Mouse (Mus musculus) gastrocnemius, adult 8-10 months (tissue): ENCODE data around the gene Gm42906. TPM values are rescaled to one million over a fixed set of nuclear protein-coding genes. Genes with fewer than 3 reads are reported as not detected.

ENCODE experiments used
- DNase-seq, 2 experiments: peaks; one replicate each; pipeline ENCODE4 v3.0.0; 2022; ENCODE audit warnings: low spot score in 2 of 2
- total RNA-seq, 4 experiments: library from RNA; stranded (reverse); gene quantifications; 2 replicates each; pipeline ENCODE4 v1.2.4; 2022

The Gm42906 gene
- total RNA-seq, 4 experiments from 2014 or later = 1.4 to 1.7 TPM; not detected in 2

DNA sequence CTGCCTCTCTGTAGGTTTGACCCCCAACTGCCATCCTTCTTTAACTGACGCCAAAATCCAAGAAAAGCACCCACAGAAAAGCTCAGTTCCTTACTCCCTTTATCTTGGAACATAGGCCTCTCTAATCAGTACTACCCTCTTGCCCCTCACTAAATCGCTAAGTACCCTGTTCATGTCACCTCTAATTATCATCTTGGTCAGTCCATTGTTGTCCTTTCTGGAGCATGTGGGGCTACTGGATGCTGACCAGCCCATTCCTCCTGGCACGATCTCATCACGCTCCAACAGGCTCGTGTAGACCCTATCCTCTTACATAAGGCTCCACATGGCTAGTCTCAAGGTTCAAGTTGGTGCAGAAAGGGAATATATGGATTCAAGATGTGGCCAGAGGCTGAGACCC, 191.6 kb downstream of the Gm42906 start:
- no peak for DNase-seq

DNA sequence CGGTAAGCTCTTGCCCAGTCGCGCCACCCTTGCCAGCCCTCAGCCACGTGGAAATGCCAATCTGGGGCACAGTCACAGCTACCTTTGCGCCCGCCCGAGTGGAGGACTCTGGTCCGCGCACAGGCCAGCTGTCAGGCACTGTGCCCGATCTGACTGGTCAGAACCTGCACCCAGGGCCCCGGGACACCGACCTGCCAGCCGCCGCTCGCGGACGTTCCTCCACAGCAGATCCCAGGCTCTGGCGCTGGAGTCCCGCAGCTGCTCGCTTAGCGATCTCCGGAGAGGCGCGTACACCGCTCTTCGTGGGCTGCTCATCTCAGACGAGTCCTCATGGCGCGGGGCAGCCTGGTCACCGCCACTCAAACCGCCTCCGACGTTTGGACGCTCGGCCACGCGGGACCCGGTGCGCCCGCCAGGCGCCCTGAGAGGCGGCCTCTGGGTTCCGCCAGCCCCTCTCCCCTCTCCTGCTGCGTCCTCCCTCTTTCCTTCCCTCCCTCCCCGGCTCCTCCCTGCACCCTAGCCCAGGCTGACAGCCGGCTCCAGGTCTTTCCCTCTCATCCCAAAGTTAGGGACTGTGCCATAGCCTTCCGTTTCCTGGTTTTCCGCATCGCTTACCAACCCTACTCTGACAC, 194.4 kb downstream of the Gm42906 start, which contains the start of gene Stard13:
Gene Stard13 (minus strand): TSS at position 437 of the 632 bp plus-strand sequence.
- peak; percentile 17 to 35 for DNase-seq

DNA sequence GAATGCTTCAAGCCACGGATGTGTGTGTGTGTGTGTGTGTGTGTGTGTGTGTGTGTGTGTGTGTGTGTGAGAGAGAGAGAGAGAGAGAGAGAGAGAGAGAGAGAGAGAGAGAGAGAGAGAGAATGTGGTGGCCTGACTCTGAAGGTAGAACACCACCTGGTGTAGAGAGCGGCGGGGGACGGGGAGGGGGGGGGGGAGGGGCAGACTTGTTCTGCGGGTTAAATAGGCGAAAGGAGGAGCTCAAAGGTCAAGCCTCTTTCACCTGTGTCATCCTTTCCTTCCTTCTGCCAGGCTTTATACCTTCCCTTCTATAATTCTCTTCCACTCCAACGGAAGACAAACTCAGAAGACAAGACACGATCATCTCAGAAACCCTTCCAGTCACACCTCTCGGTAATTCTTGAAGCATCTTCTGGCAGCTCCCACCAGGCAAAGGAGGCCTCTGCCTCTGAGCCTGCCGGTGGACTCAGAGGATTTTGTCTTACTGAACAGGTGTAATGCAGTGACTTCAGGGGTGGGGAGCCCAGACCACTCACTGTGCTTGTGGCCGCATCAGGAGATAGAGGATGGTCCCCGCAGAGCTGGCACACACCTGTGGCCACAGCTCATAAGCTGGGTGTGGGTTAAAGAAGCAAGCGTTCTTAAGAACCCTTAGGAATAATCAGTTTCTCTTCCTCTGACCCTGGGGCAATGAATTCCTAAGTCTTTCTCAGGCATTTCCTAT, 195.2 kb downstream of the Gm42906 start:
- no peak for DNase-seq

DNA sequence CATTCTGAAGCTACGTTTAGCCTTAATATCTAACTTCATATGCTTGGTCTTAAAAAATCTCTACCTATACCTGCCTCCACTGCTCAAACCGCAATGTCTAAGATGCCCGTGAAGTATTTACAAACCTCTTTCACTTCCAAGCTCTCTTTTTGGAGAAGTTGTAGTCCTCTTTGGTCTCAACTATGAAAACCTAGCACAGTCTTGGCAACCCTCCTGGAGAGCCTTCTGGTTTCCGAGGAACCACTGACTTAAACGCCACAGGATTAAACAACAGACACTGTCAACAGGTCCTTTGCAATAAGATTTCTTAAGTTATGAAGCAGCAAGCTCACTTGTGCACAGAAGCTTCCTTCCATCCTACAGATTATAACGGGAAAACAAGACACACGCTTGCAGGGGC, 196.1 kb downstream of the Gm42906 start:
- DNase-seq = no peak

DNA sequence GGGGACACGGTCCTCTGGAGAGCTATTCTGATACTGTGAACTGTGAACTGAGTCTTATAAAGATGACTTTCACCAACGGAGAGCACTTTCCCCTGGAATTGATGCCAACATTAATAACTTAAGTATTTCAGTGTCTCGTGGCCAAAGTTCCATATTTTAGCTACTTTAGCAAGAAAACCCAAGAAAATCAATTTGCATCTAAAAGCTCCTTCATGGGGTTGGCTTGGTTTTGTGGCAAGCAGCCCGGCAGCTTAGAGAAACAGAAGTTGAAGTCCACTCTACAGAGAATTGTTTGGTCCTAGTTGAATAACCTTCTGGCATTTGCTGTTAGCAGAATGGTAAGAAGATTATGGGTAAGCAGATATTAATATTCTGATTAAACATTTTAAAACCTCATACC, 196.6 kb downstream of the Gm42906 start:
- peak in 1 of 2 experiments; percentile 24 for DNase-seq

DNA sequence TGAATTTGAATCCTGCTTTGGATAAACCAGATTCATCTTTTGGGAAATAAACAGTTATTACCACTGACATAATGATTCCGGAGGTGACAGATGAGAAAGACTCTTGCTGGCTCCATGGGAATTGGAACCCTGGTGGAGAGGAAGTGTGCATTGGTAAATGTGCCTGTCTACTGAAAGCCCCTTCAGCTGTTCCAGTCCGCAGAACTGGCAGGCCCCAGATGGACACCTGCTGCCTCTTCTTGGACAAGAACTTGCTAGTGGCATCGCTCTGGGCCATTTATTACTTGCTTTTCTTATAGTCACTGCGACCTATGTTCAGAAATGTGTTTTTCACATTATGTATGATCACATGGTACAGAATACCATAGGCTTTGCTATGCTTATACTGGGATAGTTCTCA, 197.5 kb downstream of the Gm42906 start:
- no peak for DNase-seq

DNA sequence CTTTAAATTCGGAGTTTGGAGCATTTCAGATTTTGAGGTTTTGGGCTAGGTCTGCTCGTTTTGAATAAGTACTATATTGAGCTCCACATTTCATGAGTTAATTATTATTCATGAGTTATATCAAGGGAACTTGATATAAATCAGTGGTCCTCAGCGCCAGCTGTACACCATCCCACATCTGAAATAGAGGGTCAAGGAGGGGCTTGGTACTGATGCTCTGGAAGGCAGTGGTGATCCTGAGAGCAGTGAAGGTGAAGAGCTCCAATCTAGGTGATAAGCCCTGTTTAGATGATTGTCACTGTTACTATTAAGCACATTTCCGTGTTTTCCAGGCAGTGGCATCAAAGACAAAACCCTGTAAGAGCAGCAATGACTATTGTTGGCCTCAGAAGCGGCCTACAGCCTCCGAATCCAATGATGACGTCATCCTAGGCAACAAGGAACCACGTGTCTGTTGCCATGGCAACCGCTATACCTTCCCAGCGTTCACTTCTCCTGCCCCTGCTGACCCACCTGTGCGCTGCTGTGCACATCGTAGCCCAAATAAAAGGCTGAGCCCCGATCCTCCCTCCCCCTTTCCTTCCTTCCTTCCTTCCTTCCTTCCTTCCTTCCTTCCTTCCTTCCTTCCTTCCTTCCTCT, 199.5 kb downstream of the Gm42906 start:
- no peak for DNase-seq

DNA sequence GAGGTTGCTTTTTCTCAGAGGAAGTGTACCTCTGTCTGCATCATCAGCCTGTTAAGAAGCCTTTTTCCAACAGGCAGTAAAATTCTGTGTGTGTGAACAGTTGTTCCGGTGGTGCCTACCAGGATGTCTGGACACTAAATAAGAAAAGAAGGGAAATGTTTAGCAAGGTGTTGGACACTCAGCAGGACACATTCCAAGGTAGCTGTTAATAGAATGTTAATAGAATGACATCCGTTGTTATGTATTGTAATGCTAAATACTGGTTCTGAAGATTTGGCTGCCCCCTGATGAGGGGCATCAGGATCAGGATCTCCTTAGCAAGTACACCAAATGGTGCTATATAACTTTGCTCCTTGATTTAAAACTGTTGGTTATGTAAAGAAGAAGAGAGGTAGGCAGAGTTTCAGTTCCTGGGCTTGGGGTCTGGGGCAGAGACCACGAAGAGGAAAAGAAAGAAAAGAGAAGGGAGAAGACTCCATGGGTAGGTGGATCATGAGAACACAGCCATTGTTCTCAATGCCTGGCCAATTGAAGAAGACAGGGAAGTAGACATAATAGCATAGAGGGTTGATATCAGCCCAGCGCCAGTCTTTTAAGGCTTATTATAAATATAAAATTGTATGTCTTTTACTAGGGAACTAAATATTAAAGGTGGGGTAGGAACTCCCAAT, 204.1 kb downstream of the Gm42906 start:
- no peak for DNase-seq

DNA sequence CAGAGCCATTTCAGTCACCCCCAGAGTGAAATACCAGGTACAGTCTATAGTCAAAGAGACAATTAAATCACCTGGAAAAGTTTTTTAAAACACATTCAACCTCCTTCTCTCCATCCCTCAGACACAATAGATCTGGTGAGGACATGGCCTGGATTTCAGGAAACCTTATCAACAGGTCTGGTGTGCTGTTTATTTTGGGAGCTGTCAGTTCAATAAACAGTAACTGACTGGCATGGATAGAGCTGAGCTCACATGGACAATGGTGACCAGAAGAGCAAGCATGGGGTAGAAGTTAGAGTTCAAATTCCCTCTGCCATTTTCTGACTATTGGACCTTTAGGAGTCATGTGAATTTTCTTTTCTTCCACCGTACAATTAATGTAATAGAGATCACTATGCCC, 205.2 kb downstream of the Gm42906 start:
- no peak for DNase-seq

DNA sequence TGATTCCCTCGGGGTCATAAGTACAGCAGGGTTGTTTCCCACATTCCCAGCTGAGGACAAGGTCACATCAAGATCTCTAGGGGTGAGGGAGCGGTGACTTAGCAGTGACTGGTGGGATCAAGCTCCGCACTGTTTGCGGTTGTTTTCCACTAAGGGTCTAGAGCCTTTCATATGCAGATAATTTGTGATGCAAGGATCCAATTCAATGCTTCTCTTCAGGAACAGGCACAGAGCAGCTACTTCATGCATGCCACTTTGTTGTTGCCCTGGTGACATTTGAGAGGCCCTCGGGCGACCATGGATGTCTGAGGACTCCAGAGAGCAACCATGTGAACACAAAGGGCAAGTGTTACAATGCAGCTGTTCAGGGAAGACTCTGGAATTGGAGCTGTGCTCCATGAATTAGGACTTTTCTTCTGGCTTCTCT, 209.3 kb downstream of the Gm42906 start:
- DNase-seq = no peak

DNA sequence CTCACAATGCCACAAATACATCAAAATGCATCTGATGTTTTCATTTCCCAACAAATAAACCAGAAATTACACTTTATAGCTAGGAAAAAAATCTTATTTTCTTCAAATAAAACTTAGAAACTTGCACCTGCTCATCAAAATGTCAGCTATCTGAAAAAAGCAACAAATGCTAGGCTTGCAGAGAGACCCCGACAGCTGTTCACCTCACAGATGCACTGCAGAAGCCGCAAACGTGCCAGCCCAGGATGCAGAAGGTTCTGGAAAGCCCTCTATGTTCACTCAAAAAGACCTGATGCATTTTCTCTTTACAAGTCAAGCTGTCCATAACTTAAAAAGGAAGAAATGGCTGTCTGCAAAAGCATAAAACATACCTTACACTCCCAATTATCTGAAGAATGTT, 214.9 kb downstream of the Gm42906 start:
- no peak for DNase-seq

DNA sequence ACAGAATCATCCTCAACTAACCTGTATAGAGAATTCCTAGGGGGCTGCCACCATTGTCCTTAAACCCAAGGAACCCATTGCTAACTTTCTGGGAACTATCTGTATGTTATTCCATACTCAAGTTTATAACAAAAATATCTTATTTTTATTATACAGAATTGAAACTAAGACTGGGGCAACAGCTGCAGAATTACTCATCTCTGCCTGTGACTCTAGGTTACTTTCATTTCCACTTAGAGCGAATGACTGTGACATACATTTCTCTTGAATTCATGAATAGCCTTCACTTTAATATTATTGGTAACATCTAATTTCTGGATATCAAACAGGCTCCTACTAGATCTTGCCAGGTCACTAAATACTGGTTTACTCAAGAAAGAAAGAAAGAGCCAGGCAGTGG, 217.1 kb downstream of the Gm42906 start:
- no peak for DNase-seq

DNA sequence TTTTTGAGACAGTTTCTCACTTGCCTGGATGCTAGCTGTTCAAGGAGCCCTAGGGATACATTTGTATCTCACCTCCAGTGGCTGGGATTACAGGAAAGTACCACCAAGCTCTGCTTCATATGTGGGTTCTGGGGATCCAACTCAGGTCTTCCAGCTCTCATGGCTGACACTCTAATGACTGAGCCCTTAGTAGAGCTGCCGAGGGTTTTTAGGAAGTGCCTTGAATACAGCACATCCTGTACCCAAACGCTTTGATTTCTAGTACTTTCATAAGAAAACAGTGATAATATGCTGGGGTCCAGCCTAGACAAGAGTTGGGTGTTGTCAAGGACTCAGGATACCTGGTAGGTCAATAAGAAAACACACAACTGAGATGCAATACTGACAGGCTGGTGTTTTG, 217.9 kb downstream of the Gm42906 start:
- DNase-seq = no peak

DNA sequence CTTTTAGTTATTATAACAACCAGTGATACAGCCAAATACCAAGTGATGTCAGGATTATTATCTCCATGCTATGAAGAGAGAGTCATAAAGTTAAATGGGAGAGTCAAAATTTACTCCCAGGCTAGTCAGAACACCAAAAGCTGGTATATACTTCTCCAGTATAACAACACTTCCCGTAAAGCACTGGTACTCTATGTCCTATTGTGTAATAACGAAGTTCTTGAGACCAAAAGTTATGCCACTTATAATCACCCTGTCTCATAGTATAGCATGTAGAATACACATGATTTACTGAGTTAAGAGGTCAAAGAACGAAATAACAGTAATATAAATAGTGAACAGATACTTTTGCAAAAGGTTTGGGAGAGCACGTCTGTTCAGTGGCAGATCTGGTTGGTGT, 222.9 kb downstream of the Gm42906 start:
- no peak for DNase-seq

DNA sequence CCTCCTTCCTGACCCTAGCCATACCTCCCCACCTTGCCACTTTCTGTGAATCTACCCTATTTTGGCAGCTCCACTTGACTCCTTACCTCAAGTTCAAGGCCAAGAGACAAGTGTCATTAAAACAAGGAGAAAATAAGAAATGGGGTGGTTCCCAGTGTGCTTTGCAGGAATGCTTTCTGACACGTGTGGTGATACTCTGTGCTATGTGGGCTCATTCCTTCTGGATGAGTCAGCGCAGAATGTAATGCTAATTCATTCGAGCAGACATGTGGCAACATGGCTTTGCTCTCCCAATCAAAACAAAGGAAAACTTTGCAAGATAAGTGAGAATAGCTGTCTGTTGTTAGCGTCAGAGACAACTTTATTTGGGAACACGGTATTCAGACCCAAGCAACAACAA, 225.0 kb downstream of the Gm42906 start:
- DNase-seq = no peak

DNA sequence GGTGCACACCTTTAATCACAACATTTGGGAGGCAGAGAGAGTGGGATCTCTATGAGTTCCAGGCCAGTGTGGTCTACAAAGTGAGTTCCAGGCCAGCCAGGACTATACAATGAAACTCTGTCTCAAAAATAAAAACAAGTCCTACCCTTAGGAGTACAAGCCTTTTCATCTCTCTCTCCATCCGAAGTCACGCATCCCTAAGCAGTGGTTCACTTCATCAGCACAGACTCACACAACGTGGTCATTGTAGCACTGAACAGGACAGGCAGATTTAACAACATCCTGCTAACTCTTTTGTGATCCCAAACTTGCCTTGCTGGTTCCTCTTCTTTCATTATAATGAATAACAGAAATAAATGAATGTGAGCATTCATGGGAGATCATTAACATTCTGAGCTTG, 226.7 kb downstream of the Gm42906 start:
- no peak for DNase-seq

DNA sequence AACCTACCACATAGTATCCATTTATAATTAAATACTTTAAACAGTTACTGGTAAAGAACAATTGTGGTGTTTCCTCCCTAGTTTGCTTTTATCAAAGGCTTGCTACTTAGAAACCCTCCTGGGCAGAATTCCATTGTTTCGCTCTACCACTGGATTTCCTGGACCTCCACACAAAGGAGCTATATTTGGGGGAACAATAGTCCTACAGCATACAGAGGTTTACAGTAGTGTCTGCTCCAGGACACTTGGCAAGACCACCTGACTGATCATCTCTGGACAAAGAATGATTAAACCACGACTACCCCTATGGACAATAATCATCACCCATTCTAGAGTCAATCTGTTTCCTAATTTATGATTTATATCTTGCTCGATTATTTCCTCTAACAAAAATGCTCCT, 228.7 kb downstream of the Gm42906 start:
- no peak for DNase-seq

DNA sequence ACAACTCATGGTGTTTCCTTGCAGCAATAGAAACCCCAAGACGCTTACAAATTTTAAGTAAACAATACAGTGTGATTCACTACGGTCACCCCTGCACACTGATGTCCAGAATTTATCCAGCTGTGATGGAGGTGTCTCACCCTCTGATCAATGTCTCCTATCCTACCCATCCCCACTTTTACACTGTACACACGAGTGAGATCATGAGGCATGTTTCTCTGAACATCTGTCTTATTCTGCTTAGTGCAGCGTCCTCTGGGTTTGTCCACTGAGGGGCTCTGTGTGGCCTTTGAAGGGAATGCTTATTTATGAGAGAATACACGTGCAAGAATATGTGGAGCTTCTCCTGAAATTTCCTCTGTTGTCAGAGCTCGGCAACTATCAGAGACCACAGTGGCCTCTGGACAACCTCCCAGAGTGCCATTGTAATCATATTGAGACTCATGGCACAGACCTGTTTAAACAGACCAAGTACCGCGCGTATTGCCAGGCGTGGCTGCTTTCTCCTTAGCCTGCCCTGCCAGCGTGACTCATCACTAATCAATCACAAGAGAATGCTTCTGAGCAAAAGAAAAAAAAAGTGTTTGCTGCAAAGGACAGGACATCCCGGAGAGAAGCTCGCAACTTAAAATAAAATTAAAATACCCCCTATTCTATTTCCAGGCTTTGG, 231.2 kb downstream of the Gm42906 start:
- DNase-seq = no peak

DNA sequence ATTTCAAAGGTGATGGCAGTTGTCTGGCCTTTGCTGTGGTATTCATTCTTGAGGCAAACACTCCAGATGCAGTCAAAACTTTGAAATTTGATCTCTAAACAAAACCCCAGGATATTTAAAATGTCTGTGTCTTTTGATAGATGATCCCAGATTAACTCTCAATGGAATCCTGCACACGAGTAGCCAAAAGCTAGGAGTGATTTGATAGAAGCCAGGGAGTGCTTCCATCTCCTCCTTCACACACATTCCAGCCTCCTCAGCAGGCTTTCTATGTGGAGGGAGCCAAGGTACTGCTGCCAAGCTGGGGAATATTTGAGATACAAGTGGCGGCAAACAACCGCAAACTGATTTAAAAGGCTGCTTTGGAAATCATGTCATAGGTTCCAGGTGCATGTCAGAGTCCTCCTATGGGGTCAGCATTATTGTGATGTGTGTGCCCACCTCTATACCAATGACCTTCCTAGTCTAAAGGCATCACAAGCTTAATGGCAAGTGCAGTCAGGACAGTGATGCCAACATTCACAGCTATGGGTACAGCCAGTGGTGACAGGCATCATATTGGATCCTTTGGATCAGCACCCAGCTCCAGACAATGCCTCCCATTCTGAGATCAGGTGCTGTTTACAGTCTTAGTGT, 234.0 kb downstream of the Gm42906 start:
- DNase-seq = no peak

DNA sequence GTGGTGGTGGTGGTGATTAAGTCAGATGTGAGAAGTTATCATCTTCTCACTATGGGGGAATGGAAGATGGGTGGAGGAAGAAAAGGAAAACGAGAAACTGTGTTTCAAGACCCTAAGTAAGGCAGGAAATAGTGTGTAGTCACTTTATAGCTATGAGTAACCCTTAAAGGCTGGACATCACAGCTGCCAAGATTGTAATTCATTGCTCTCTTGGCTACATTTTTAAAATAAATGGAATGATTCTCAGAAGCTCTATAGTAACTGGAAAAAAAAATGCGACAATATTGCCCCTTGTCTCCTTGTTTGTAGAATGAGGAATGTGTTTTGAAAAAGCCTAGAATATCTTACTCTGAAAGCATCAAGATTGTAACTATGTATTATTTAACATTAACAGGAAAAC, 235.7 kb downstream of the Gm42906 start:
- DNase-seq = no peak

DNA sequence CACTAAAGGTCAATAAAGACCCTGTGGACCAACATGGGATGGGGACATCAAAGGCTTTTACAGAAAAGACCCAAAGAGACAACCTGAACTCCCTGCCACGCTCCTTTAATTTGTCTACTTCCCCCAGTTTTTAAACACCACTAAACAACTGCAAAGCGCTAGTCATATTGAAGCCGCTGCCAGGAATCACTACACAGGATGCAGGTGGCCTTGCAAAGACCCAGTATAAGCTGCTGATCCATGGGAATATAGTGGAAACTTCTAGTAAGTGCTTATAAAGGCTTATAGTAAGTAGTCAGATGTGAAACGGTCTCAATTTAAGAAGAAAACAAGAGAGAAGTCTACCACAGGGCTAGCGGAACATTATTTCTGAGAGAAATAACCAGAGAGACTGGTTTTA, 237.2 kb downstream of the Gm42906 start:
- DNase-seq = no peak
